Mouse (Mus musculus) hindbrain, postnatal 0 days (tissue): ENCODE measurements around the gene Mad1l1. TPM values are rescaled to one million over a fixed set of nuclear protein-coding genes. Genes with fewer than 3 reads are reported as not detected.

Experiments used
- ATAC-seq: fragments of 200-750 bp; cut with Nextera tagmentation; 2 replicates; pipeline ENCODE4 v1.8.0; 2017; ENCODE audit warnings: mild to moderate bottlenecking, moderate TSS enrichment, moderate library complexity
- DNase-seq: peaks from one replicate; pipeline ENCODE4 v3.0.0-alpha.2; 2015; ENCODE audit warnings: low spot score
- H3K27ac ChIP-seq: fragments of 300-500 bp; sonication (generic); 2 replicates; pipeline ENCODE4 v1.5.1; 2014; ENCODE audit warnings: mild to moderate bottlenecking
- H3K27me3 ChIP-seq: fragments of 300-500 bp; sonication (generic); 2 replicates; pipeline ENCODE4 v1.6.1; 2014; ENCODE audit warnings: low read length, mixed read lengths; ENCODE audit not compliant: insufficient read depth
- H3K36me3 ChIP-seq: fragments of 300-500 bp; sonication (generic); 2 replicates; pipeline ENCODE4 v1.6.1; 2014; ENCODE audit warnings: low read length, mixed read lengths; ENCODE audit not compliant: insufficient read depth
- H3K4me1 ChIP-seq: fragments of 300-500 bp; sonication (generic); 2 replicates; pipeline ENCODE4 v1.6.1; 2014; ENCODE audit warnings: antibody characterized with exemption, low read length, mixed read lengths; ENCODE audit not compliant: insufficient read depth
- H3K4me2 ChIP-seq: fragments of 300-500 bp; sonication (generic); 2 replicates; pipeline ENCODE4 v1.6.1; 2014; ENCODE audit warnings: low read depth, mild to moderate bottlenecking, low read length, moderate library complexity, mixed read lengths
- H3K4me3 ChIP-seq: fragments of 300-500 bp; sonication (generic); 2 replicates; pipeline ENCODE4 v1.5.1; 2014; ENCODE audit warnings: low read length
- H3K9ac ChIP-seq: fragments of 300-500 bp; sonication (generic); replicated peaks from 2 replicates; pipeline ENCODE4 v1.6.1; 2014; ENCODE audit warnings: mild to moderate bottlenecking, low read length, moderate library complexity, mixed read lengths
- H3K9me3 ChIP-seq: fragments of 300-500 bp; sonication (generic); 2 replicates; pipeline ENCODE4 v1.6.1; 2016; ENCODE audit warnings: low read length, mixed read lengths
- CTCF ChIP-seq: IDR thresholded peaks from 2 replicates; pipeline ENCODE4 v1.5.1; 2016; ENCODE audit warnings: antibody characterized with exemption, control low read depth, low read depth
- WGBS: fragments of 180-500 bp; shearing (Covaris S2); extraction: QIAGEN DNeasy Blood & Tissue Kit; methylation state at CpG from one replicate; pipeline ENCODE4 v1.1.7; 2014; 5-methylcytosine and 5-hydroxymethylcytosine counted together
- polyA plus RNA-seq: library from polyadenylated mRNA; unstranded; fragments of >200 nt; fragmentation: Nextera tagmentation; extraction: Ambion mirVana; gene quantifications from 2 replicates; pipeline ENCODE4 v1.2.1, GENCODE M21; 2015
- total RNA-seq: library from RNA; depleted of rRNA; stranded (reverse); fragments of >200 nt; gene quantifications from 2 replicates; pipeline ENCODE4 v1.2.3, GENCODE M21; 2014

Mad1l1 gene
- total and polyA plus RNA-seq, 2 experiments from 2014 or later: 29.1 to 30.9 TPM

DNA sequence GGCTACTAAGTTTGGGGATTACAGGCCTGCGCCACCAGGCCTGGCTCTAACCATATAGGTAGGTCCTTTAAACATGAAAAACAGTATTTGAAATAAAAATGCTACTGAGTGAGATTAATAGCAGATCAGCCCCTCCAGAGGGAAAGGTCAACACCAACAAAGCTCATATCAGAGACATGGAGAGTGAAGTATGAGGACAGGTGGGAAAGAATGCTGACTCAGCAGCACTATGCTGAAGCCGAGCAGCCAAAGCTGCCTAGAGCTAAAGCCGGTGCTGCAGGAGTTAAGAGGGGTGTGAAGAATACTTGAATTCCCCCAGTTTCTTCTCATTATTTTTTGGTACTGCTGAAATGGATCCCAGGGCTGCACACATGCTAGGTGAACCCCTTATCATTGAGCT is 268.9 kb downstream of the Mad1l1 start:
- no peak for DNase-seq
- Histone ChIP-seq H3K27ac (no peak overlapping the region), H3K36me3 (no peaks in the 10 kb centered on the region), H3K4me2 (no peak overlapping the region), H3K27me3 (no peaks in the 10 kb centered on the region), H3K9me3 (no peaks in the 10 kb centered on the region), H3K4me1 (no peaks in the 10 kb centered on the region), H3K9ac (no peak overlapping the region), H3K4me3 (no peak overlapping the region)
- 86% methylated on average over 3 of the region's 3 CpGs for WGBS
- ATAC-seq: no peak
- TF ChIP-seq CTCF: no peak

DNA sequence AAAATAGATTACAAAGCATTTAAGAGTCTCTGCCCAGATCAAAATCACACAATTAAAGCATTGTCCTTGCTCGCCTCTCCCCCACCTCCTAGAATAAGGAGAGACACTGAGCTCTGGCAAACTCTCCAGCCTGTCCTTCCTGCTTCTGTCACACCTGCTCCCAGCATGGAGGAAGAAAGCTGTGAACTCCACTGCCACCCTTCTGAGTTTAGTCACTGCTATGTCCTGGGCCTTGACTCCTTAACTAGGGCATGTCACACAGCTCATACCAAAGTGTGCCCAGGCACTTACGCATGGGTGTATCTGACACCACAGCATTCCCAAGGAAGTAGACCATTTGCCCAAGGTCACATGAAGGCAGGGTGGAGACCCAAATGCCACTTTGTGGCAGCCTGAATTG is 275.9 kb downstream of the Mad1l1 start:
- Histone ChIP-seq H3K4me3 (no peak overlapping the region), H3K9ac (no peak overlapping the region), H3K36me3 (no peaks in the 10 kb centered on the region), H3K27me3 (no peaks in the 10 kb centered on the region), H3K4me1 (no peaks in the 10 kb centered on the region; the same call in 1 of the 2 replicates), H3K9me3 (no peaks in the 10 kb centered on the region), H3K4me2 (no peak overlapping the region), H3K27ac (no peak overlapping the region)
- DNase-seq (no peak), ATAC-seq (no peak)
- TF ChIP-seq CTCF: no peak
- 90% methylated on average over 2 of the region's 2 CpGs for WGBS

DNA sequence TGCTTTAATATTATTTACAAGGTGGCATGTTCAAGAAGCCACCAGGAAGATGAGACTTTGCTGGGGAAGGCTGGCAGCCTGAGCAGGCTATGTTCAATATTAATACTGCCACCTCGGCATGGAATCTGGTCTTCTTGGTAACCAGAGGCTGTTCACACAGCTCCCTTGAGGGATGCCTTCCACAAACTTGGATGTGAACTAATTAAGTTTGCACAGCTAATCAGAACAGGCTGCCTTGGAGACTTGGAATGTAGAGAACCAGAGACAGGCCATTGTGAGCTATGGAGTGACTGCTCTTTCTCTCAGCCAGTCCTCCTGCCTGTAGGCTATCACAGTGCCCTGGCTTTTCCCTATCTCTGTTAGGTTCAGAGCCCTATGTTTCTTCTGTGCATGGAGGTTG is 278.4 kb downstream of the Mad1l1 start:
- Histone ChIP-seq H3K4me3 (no peak overlapping the region), H3K9me3 (no peaks in the 10 kb centered on the region), H3K36me3 (no peaks in the 10 kb centered on the region), H3K9ac (no peak overlapping the region), H3K4me2 (no peak overlapping the region), H3K27me3 (no peaks in the 10 kb centered on the region), H3K27ac (no peak overlapping the region), H3K4me1 (no peaks in the 10 kb centered on the region; the same call in 1 of the 2 replicates)
- DNase-seq (peak; percentile 40), ATAC-seq (no peak)
- 32% methylated on average over 1 of the region's 1 CpGs for WGBS
- TF ChIP-seq CTCF: no peak

DNA sequence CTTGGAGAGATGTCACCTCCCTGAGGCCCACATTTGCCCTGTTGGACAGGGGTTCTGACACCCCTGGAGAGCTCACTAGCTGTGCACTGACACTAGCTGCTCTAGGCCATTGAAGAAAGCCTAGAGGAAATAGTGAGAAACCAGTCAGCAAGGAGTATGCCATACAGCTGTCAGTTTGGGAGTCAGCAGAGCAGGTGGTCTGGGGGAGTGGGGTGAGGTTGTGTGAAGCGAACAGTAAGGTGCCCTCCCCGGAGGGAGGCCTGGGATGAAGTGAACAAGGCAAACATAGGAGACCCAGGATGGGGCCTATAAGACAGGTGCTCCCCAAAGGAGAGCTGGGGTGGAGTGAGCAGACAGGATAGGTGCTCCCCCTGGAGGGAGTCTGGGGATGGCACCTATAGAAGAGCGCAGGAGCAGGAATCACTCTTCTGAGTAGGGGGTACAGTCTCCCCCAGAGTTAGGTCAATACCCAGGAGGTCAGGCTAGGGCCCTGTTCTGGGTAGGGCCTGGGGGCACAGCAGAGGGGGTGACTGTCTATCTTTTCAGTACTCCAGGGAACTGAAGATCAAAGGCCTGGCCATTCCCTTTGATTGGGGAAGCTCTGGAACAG is 279.2 kb downstream of the Mad1l1 start:
- Histone ChIP-seq H3K4me1 (no peaks in the 10 kb centered on the region; the same call in 1 of the 2 replicates), H3K36me3 (no peaks in the 10 kb centered on the region), H3K4me3 (no peak overlapping the region), H3K27me3 (no peaks in the 10 kb centered on the region), H3K4me2 (no peak overlapping the region), H3K27ac (no peak overlapping the region), H3K9ac (no peak overlapping the region), H3K9me3 (no peaks in the 10 kb centered on the region)
- TF ChIP-seq CTCF: peak; percentile 37
- ATAC-seq (peak; percentile 55; the same call in 1 of the 2 replicates), DNase-seq (no peak)
- WGBS: 90% methylated on average over 3 of the region's 3 CpGs

DNA sequence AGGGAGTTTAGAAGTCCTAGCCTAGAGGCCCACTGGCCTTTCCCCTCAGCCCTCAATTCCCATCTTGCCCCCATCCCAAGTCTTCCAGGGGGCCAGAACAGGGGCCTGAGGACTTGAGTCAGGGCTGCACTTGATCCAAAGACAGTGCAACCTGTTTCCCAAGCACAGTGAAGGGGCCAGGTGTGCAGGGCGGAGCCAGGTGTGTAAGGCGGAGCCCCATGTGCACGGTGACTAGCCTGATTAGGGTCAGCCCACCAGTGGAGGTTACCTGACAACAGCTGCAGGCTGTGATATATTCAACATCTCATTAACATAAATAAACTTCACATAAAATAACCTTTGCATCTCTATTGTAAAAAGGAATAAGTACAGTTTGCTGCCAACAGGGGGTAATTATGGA is 280.3 kb downstream of the Mad1l1 start:
- no peak overlapping the region for H3K4me2 ChIP-seq
- H3K9ac ChIP-seq: no peak overlapping the region
- H3K27me3 ChIP-seq: no peaks in the 10 kb centered on the region
- no peaks in the 10 kb centered on the region for H3K9me3 ChIP-seq
- no peak for DNase-seq
- H3K4me1 ChIP-seq: no peaks in the 10 kb centered on the region; the same call in 1 of the 2 replicates
- no peak for ATAC-seq
- no peak overlapping the region for H3K27ac ChIP-seq
- 90% methylated on average over 3 of the region's 3 CpGs for whole genome bisulfite sequencing
- no peaks in the 10 kb centered on the region for H3K36me3 ChIP-seq
- no peak overlapping the region for H3K4me3 ChIP-seq
- no peak for TF ChIP-seq CTCF

DNA sequence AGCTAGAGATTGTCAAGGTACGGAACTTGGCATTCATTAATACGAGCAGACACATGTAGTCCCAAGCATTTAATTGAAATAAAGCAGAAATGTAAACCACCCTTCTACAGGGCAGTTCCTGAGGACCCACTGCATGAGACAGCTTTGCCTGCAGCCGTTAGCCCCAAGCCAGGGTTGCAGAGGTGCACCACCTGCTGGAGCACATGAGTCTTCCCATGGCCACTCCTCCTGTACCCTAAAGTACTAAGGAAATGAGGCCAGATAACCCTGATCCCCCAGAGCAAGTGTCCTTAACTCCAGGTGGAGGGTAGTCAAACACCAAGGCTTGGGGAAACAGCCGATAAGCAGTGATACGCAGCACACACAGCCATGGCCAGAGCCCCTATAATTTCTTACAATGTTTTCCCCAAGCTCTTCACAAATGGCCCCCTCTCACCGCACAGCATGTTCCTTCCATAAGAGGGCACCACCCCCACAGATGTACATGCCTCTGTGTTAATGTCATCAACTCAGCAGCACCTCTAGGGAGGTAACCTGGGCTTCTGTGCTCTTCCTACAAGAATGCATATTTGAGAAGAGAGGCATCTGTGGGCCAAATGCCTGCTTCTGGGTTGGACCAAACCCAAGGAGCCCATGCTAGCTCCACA is 283.6 kb downstream of the Mad1l1 start:
- DNase-seq (no peak), ATAC-seq (no peak)
- WGBS: 86% methylated on average over 6 of the region's 6 CpGs
- TF ChIP-seq CTCF: peak; percentile 20; the same call in 1 of the 2 replicates
- H3K27ac ChIP-seq: no peak overlapping the region
- H3K4me2 ChIP-seq: no peak overlapping the region
- no peak overlapping the region for H3K9ac ChIP-seq
- H3K9me3 ChIP-seq: no peaks in the 10 kb centered on the region
- H3K36me3 ChIP-seq: no peaks in the 10 kb centered on the region
- H3K27me3 ChIP-seq: no peaks in the 10 kb centered on the region
- no peaks in the 10 kb centered on the region for H3K4me1 ChIP-seq
- H3K4me3 ChIP-seq: no peak overlapping the region

DNA sequence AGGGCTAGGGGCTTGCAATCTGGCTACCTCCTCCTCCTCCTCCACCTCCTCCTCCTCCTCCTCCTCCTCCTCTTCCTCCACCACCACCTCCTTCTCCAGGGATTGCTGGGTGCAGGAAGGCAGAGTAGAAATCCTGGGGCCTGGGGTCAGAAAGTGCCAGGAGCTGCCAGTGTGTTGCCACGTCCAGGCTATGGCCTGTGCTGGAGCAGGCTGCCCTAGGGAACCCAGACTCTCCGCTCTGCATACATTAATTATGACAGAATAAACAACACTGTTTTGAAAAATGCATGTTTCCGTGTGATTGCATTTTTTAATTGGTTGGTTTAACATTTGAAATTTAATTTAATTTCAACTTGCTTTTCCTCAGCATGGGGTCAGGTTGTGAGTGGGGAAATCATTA is 285.7 kb downstream of the Mad1l1 start:
- no peak for TF ChIP-seq CTCF
- H3K4me1 ChIP-seq: no peaks in the 10 kb centered on the region
- no peak for DNase-seq
- H3K9ac ChIP-seq: no peak overlapping the region
- ATAC-seq: no peak
- no peaks in the 10 kb centered on the region for H3K36me3 ChIP-seq
- no peak overlapping the region for H3K27ac ChIP-seq
- H3K27me3 ChIP-seq: no peaks in the 10 kb centered on the region
- 74% methylated on average over 3 of the region's 3 CpGs for WGBS
- no peaks in the 10 kb centered on the region for H3K9me3 ChIP-seq
- H3K4me2 ChIP-seq: no peak overlapping the region
- no peak overlapping the region for H3K4me3 ChIP-seq
